Mouse (Mus musculus) neutrophil, adult 5-6 weeks (primary cell): ENCODE measurements around the gene Skp1a. TPM values are rescaled to one million over a fixed set of nuclear protein-coding genes. Genes with fewer than 3 reads are reported as not detected.

Experiments used
- ATAC-seq: fragments of 151-379, 151-347 bp; 2 replicates; pipeline ENCODE4 v1.8.0; 2017; ENCODE audit warnings: mild to moderate bottlenecking, moderate TSS enrichment; ENCODE audit not compliant: insufficient number of reproducible peaks, poor library complexity, low FRiP score, severe bottlenecking; ENCODE audit errors: extremely low read depth
- total RNA-seq: library from RNA; stranded (forward); fragments of 200-1000 nt; gene quantifications from 2 replicates; pipeline ENCODE4 v1.2.3, GENCODE M21; 2017

Skp1a gene
- total RNA-seq, 1 experiment from 2014 or later = 80.5 TPM

- ATAC-seq = no peak
Observed at GRCm38 (mm10) chr11:52251770-52252169, 20.0 kb downstream of the Skp1a start.

GRCm38 (mm10) chr11:52252692-52253091, 20.9 kb downstream of the Skp1a start:
- no peak for ATAC-seq

GRCm38 (mm10) chr11:52253674-52254375, 22.0 kb downstream of the Skp1a start:
- peak; percentile 67 for ATAC-seq

GRCm38 (mm10) chr11:52255077-52255476, 23.3 kb downstream of the Skp1a start:
- ATAC-seq = no peak

- ATAC-seq = no peak
Observed at GRCm38 (mm10) chr11:52257376-52257775, 25.6 kb downstream of the Skp1a start.

GRCm38 (mm10) chr11:52258711-52259110, 26.9 kb downstream of the Skp1a start:
- ATAC-seq = no peak

GRCm38 (mm10) chr11:52260878-52261277, 29.1 kb downstream of the Skp1a start:
- no peak for ATAC-seq

- ATAC-seq = no peak
Observed at GRCm38 (mm10) chr11:52261937-52262336, 30.1 kb downstream of the Skp1a start.

GRCm38 (mm10) chr11:52262338-52262737, 30.5 kb downstream of the Skp1a start:
- no peak for ATAC-seq

GRCm38 (mm10) chr11:52264871-52265270, 33.1 kb downstream of the Skp1a start:
- no peak for ATAC-seq

- ATAC-seq = no peak
Observed at GRCm38 (mm10) chr11:52265616-52266307, 34.0 kb downstream of the Skp1a start.

- ATAC-seq = no peak
Observed at GRCm38 (mm10) chr11:52267271-52267670, 35.5 kb downstream of the Skp1a start.

- ATAC-seq = peak; percentile 38
Observed at GRCm38 (mm10) chr11:52268104-52268835, 36.5 kb downstream of the Skp1a start.

GRCm38 (mm10) chr11:52269841-52270240, 38.0 kb downstream of the Skp1a start:
- no peak for ATAC-seq

GRCm38 (mm10) chr11:52271765-52272495, 40.1 kb downstream of the Skp1a start:
- ATAC-seq = no peak

GRCm38 (mm10) chr11:52272619-52273018, 40.8 kb downstream of the Skp1a start:
- ATAC-seq = no peak

GRCm38 (mm10) chr11:52273183-52273941, 41.6 kb downstream of the Skp1a start:
- ATAC-seq = no peak

GRCm38 (mm10) chr11:52273942-52274330, 42.1 kb downstream of the Skp1a start:
- ATAC-seq = no peak
